Mouse (Mus musculus) CH12.LX (cell line): ENCODE measurements around the gene Rpp25l. TPM values are rescaled to one million over a fixed set of nuclear protein-coding genes. Genes with fewer than 3 reads are reported as not detected.

Experiments used
- DNase-seq: peaks from one replicate; pipeline ENCODE4 v3.0.0-alpha.2; 2013; ENCODE audit errors: extremely low read depth
- H3K27ac ChIP-seq: 2 replicates; pipeline ENCODE4 v1.5.1; 2012; ENCODE audit warnings: low read depth, mild to moderate bottlenecking, control low read depth, moderate library complexity; ENCODE audit not compliant: insufficient read depth
- H3K27me3 ChIP-seq: replicated peaks from 2 replicates; pipeline ENCODE3; 2012; ENCODE audit warnings: inconsistent platforms
- H3K36me3 ChIP-seq, 2 experiments: replicated peaks in 1 of 2; 2 replicates each; pipeline versions ENCODE3 to v1.6.1; 2012; ENCODE audit warnings: inconsistent platforms in 1 of 2, low read length in 1 of 2, mild to moderate bottlenecking in 1 of 2, mixed read lengths in 1 of 2, moderate library complexity in 1 of 2; ENCODE audit not compliant: control insufficient read depth in 1 of 2, insufficient read depth in 1 of 2
- H3K4me1 ChIP-seq, 2 experiments: 2 replicates each; pipeline ENCODE4 v1.6.1; 2012; ENCODE audit warnings: inconsistent platforms in 1 of 2, moderate library complexity in 1 of 2; ENCODE audit not compliant: insufficient read depth in 2 of 2, control insufficient read depth in 1 of 2
- H3K4me2 ChIP-seq: 2 replicates; pipeline ENCODE4 v1.6.1; 2012; ENCODE audit warnings: low read depth, mild to moderate bottlenecking, control low read depth; ENCODE audit not compliant: poor library complexity, insufficient read depth, severe bottlenecking
- H3K4me3 ChIP-seq, 3 experiments: fragments of 150-350 bp in 1 of 3; sonication (generic) in 1 of 3; replicated peaks in 1 of 3; 2 replicates each; pipeline versions ENCODE3 to v1.5.1; 2011 to 2012; ENCODE audit warnings: low read depth in 2 of 3, low read length in 2 of 3, mild to moderate bottlenecking in 2 of 3, moderate library complexity in 2 of 3, control low read depth in 1 of 3, improper control_type of control experiment in 1 of 3, inconsistent platforms in 1 of 3, mixed read lengths in 1 of 3; ENCODE audit not compliant: poor library complexity in 1 of 3
- H3K79me2 ChIP-seq: replicated peaks from 2 replicates; pipeline ENCODE4 v1.6.1; 2012; ENCODE audit warnings: mild to moderate bottlenecking, moderate library complexity; ENCODE audit not compliant: control insufficient read depth, poor library complexity, insufficient read depth, severe bottlenecking; ENCODE audit errors: extremely low read depth
- H3K9ac ChIP-seq: 2 replicates; pipeline ENCODE4 v1.6.1; 2012; ENCODE audit warnings: low read depth, mild to moderate bottlenecking, control low read depth, moderate library complexity; ENCODE audit not compliant: insufficient read depth
- H3K9me3 ChIP-seq: replicated peaks from 2 replicates; pipeline ENCODE3; 2012; ENCODE audit warnings: low read length, inconsistent platforms, mixed read lengths
- BHLHE40 ChIP-seq: IDR thresholded peaks from 2 replicates; pipeline ENCODE4 v1.6.1; 2011; ENCODE audit warnings: mild to moderate bottlenecking, low read depth, low read length, improper control_type of control experiment
- CHD1 ChIP-seq: IDR thresholded peaks from 2 replicates; pipeline ENCODE4 v1.6.1; 2012; ENCODE audit warnings: low read depth, low read length, improper control_type of control experiment, inconsistent platforms
- CTCF ChIP-seq, 2 experiments: IDR thresholded peaks in 1 of 2; conservative IDR thresholded peaks in 1 of 2; 2 replicates each; pipeline ENCODE4 v1.5.1; 2011 to 2012; ENCODE audit warnings: low read depth in 2 of 2, low read length in 2 of 2, improper control_type of control experiment in 1 of 2, inconsistent platforms in 1 of 2, mild to moderate bottlenecking in 1 of 2, moderate library complexity in 1 of 2
- ELF1 ChIP-seq: IDR thresholded peaks from 2 replicates; pipeline ENCODE4 v1.6.1; 2014; ENCODE audit warnings: low read depth, mild to moderate bottlenecking, inconsistent platforms, low read length, improper control_type of control experiment
- ETS1 ChIP-seq: conservative IDR thresholded peaks from 2 replicates; pipeline ENCODE4 v1.6.1; 2012; ENCODE audit warnings: low read depth, mild to moderate bottlenecking, inconsistent platforms, low read length, improper control_type of control experiment, moderate library complexity
- GABPA ChIP-seq: IDR thresholded peaks from 2 replicates; pipeline ENCODE4 v1.6.1; 2012; ENCODE audit warnings: low read depth, low read length, improper control_type of control experiment, inconsistent platforms; ENCODE audit not compliant: insufficient replicate concordance
- HCFC1 ChIP-seq: IDR thresholded peaks from 2 replicates; pipeline ENCODE4 v1.6.1; 2012; ENCODE audit warnings: low read depth, mild to moderate bottlenecking, inconsistent platforms, low read length, improper control_type of control experiment
- IRF4 ChIP-seq: IDR thresholded peaks from 2 replicates; pipeline ENCODE4 v1.6.1; 2014; ENCODE audit warnings: low read depth, mild to moderate bottlenecking, inconsistent platforms, low read length, improper control_type of control experiment
- JUN ChIP-seq: IDR thresholded peaks from 2 replicates; pipeline ENCODE4 v1.6.1; 2011; ENCODE audit warnings: low read depth, mild to moderate bottlenecking, low read length, improper control_type of control experiment, moderate library complexity; ENCODE audit not compliant: insufficient read depth
- JUND ChIP-seq: conservative IDR thresholded peaks from 2 replicates; pipeline ENCODE4 v1.6.1; 2011; ENCODE audit warnings: low read depth, low read length, improper control_type of control experiment
- MAX ChIP-seq: IDR thresholded peaks from 2 replicates; pipeline ENCODE4 v1.6.1; 2011; ENCODE audit warnings: low read length, improper control_type of control experiment
- MAZ ChIP-seq: IDR thresholded peaks from 2 replicates; pipeline ENCODE4 v1.6.1; 2012; ENCODE audit warnings: low read depth, mild to moderate bottlenecking, inconsistent platforms, low read length, improper control_type of control experiment, moderate library complexity
- MEF2A ChIP-seq: IDR thresholded peaks from 2 replicates; pipeline ENCODE4 v1.6.1; 2014; ENCODE audit warnings: low read depth, mild to moderate bottlenecking, inconsistent platforms, low read length, improper control_type of control experiment, borderline replicate concordance
- MXI1 ChIP-seq: IDR thresholded peaks from 2 replicates; pipeline ENCODE4 v1.6.1; 2011; ENCODE audit warnings: mild to moderate bottlenecking, low read depth, low read length, improper control_type of control experiment
- MYC ChIP-seq: IDR thresholded peaks from 2 replicates; pipeline ENCODE4 v1.6.1; 2011; ENCODE audit warnings: low read depth, mild to moderate bottlenecking, improper control_type of control experiment, low read length
- NELFE ChIP-seq: IDR thresholded peaks from 2 replicates; pipeline ENCODE4 v1.6.1; 2011; ENCODE audit warnings: low read depth, low read length, improper control_type of control experiment
- POLR2A ChIP-seq: IDR thresholded peaks from 2 replicates; pipeline ENCODE4 v1.6.1; 2011; ENCODE audit warnings: low read depth, mild to moderate bottlenecking, improper control_type of control experiment, low read length
- RAD21 ChIP-seq: IDR thresholded peaks from 2 replicates; pipeline ENCODE4 v1.6.1; 2011; ENCODE audit warnings: low read depth, mild to moderate bottlenecking, low read length, improper control_type of control experiment, moderate library complexity
- SIN3A ChIP-seq: IDR thresholded peaks from 2 replicates; pipeline ENCODE4 v1.6.1; 2012; ENCODE audit warnings: low read length, improper control_type of control experiment, inconsistent platforms
- SMC3 ChIP-seq: IDR thresholded peaks from 2 replicates; pipeline ENCODE4 v1.6.1; 2011; ENCODE audit warnings: low read depth, low read length, improper control_type of control experiment
- TBP ChIP-seq: conservative IDR thresholded peaks from 2 replicates; pipeline ENCODE4 v1.6.1; 2011; ENCODE audit warnings: low read depth, low read length, improper control_type of control experiment
- TCF12 ChIP-seq: IDR thresholded peaks from 2 replicates; pipeline ENCODE4 v1.6.1; 2014; ENCODE audit warnings: low read depth, mild to moderate bottlenecking, inconsistent platforms, low read length, improper control_type of control experiment
- UBTF ChIP-seq: IDR thresholded peaks from 2 replicates; pipeline ENCODE4 v1.6.1; 2012; ENCODE audit warnings: low read depth, mild to moderate bottlenecking, inconsistent platforms, low read length, improper control_type of control experiment, moderate library complexity
- USF1 ChIP-seq: IDR thresholded peaks from 2 replicates; pipeline ENCODE4 v1.6.1; 2014; ENCODE audit warnings: low read depth, mild to moderate bottlenecking, inconsistent platforms, low read length, improper control_type of control experiment
- USF2 ChIP-seq: conservative IDR thresholded peaks from 2 replicates; pipeline ENCODE4 v1.6.1; 2011; ENCODE audit warnings: low read depth, low read length, improper control_type of control experiment
- ZKSCAN1 ChIP-seq: IDR thresholded peaks from 2 replicates; pipeline ENCODE4 v1.6.1; 2012; ENCODE audit warnings: low read depth, inconsistent platforms, low read length, improper control_type of control experiment, borderline replicate concordance
- ZMIZ1 ChIP-seq: IDR thresholded peaks from 2 replicates; pipeline ENCODE4 v1.6.1; 2012; ENCODE audit warnings: low read depth, mild to moderate bottlenecking, inconsistent platforms, low read length, improper control_type of control experiment
- ZNF384 ChIP-seq: IDR thresholded peaks from 2 replicates; pipeline ENCODE4 v1.6.1; 2012; ENCODE audit warnings: low read depth, low read length, improper control_type of control experiment, inconsistent platforms
- dilution Hi-C: fragments of 300-500 bp; cut with MboI; formaldehyde crosslinking; loops from 2 replicates; pipeline ENCODE4 v1.14.3; 2020; ENCODE audit warnings: low sequenced_read_pairs; ENCODE audit not compliant: extremely low pct_unique_long_range_greater_than_20kb, extremely low pct_ligation_motif_present
- in situ Hi-C: fragments of 300-500 bp; cut with MboI; formaldehyde crosslinking; loops from 3 replicates; pipeline ENCODE4 v1.14.3; 2019; ENCODE audit warnings: low sequenced_read_pairs, low pct_ligation_motif_present, low pct_unique_long_range_greater_than_20kb, mixed read lengths
- polyA plus RNA-seq: library from polyadenylated mRNA; unstranded; fragments of >175 nt; gene quantifications from 2 replicates; pipeline ENCODE4 v1.2.1, GENCODE M21; 2012; ENCODE audit warnings: low read depth; ENCODE audit not compliant: insufficient read length
- total RNA-seq, 2 experiments: library from RNA; depleted of rRNA; stranded (reverse); fragments of 300-350 nt in 1 of 2; fragments of >200 nt in 1 of 2; gene quantifications; 2 replicates each; pipeline ENCODE4 v1.2.3; 2012 to 2014

Gene Rpp25l
- total and polyA plus RNA-seq, 3 experiments, result 48.1 to 72.8 (median 65.3) TPM

- H3K79me2 ChIP-seq, result no peaks in the 10 kb centered on the region
- peak; percentile 50 for TF ChIP-seq HCFC1
- TF ChIP-seq MAZ, result peak; percentile 86
- peak; percentile 83 for TF ChIP-seq RAD21
- TF ChIP-seq POLR2A, result peak; percentile 76
- peak; percentile 73 for TF ChIP-seq ZNF384
- peak; percentile 75 for TF ChIP-seq BHLHE40
- no peak for TF ChIP-seq MYC
- TF ChIP-seq ZKSCAN1, result no peak
- peak; percentile 29; the same call in 1 of the 2 replicates for TF ChIP-seq NELFE
- peak; percentile 36; the same call in 1 of the 2 replicates for TF ChIP-seq TCF12
- TF ChIP-seq SMC3, result peak; percentile 74
- TF ChIP-seq JUN, result no peak
- peak; percentile 60; the same call in 1 of the 2 replicates for TF ChIP-seq TBP
- TF ChIP-seq CHD1, result no peak
- peak; percentile 95 for TF ChIP-seq MAX
- peak; percentile 96 for TF ChIP-seq USF1
- TF ChIP-seq GABPA, result no peak
- peak; percentile 63; the same call in 1 of the 2 replicates for TF ChIP-seq SIN3A
- TF ChIP-seq MXI1, result peak; percentile 79
- peak; percentile 44 to 89; a peak in 3 of 4 replicates for TF ChIP-seq CTCF (conservative IDR thresholded peaks at IDR 0.05 in 1 of 2, IDR thresholded peaks at IDR 0.05 in 1 of 2; ENCODE audit: low read depth in 2 of 2, low read length in 2 of 2)
- peak; percentile 94 for TF ChIP-seq USF2
- peak; percentile 48 for TF ChIP-seq ZMIZ1
- TF ChIP-seq ELF1, result peak; percentile 88
- TF ChIP-seq MEF2A, result peak; percentile 73
- peak; percentile 65; the same call in 1 of the 2 replicates for TF ChIP-seq UBTF
- 0 out of 2 replicates have a peak, but pooled peaks have one; percentile 14 for TF ChIP-seq JUND
- 0 out of 2 replicates have a peak, but pooled peaks have one; percentile 38 for TF ChIP-seq IRF4
- no peak for TF ChIP-seq ETS1
- TF ChIP-seq, all 38 proteins: peak for 22
- H3K36me3 ChIP-seq, result peaks cover 13 to 41% of the 10 kb centered on the region in 2 experiments
- peak within 1 kb of the TSS; percentile 64 for H3K4me2 ChIP-seq
- dilution Hi-C loops (no loop called here), in situ Hi-C loops (no loop called here)
- H3K4me1 ChIP-seq, result peaks cover 6 to 31% of the 10 kb centered on the region in 2 experiments
- peak; percentile 86 for DNase-seq
- H3K9ac ChIP-seq, result peak within 1 kb of the TSS; percentile 63
- H3K4me3 ChIP-seq, result peak within 1 kb of the TSS; percentile 75 to 86 (median 85)
- H3K27ac ChIP-seq, result peak within 1 kb of the TSS; percentile 17; the same call in 1 of the 2 replicates
- H3K27me3 ChIP-seq, result peaks cover 9% of the 10 kb centered on the region
- H3K9me3 ChIP-seq, result no peaks in the 10 kb centered on the region
These were observed 42.3 kb upstream of the Rpp25l start, which contains the start of gene Sigmar1 for GRCm38 (mm10) chr4:41755338-41756305. Gene Sigmar1 (minus strand): TSS chr4:41756157.
